ENCODE assay signal across 9 mouse cellular contexts in the genomic region with DNA sequence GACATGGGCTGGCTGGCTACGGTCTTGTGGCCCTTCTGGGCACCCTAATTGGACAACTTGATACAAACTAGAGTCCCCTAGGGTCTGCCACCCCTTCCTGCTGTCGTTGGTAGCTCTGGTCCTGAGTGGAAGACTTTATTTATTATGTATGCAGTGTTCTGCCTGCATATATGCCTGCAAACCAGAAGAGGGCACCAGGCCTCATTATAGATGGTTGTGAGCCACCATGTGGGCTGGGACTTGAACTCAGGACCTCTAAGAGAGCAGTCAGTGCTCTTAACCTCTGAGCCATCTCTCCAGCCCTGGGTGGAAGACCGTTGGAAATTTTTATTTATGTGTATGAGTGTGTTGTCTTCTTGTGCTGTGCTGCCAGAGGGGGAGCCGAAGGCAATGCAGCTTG. TPM values are rescaled to one million over a fixed set of nuclear protein-coding genes. Genes with fewer than 3 reads are reported as not detected.
DNase-seq lines count a peak whose midpoint lies in the region; ATAC-seq and TF ChIP-seq lines count a peak whose summit lies in the region.
"Had no signal": no experiment of that assay in that cellular context is flagged by ENCODE, and none has a peak within 500 bp of the region (broad histone marks: within the 10 kb centered on the region; RNA-seq: fewer than 3 reads in every experiment).

No protein-coding gene starts in this region.

- peak; percentile 28; the same call in 1 of the 2 replicates for TF ChIP-seq CTCF in gastrocnemius, adult 2 months (IDR thresholded peaks at IDR 0.05)
- peak; percentile 11 to 41; a peak in 2 of 4 replicates for TF ChIP-seq CTCF in CH12.LX (conservative IDR thresholded peaks at IDR 0.05 in 1 of 2, IDR thresholded peaks at IDR 0.05 in 1 of 2; ENCODE audit: low read depth in 2 of 2, low read length in 2 of 2)
- peak; percentile 68 for TF ChIP-seq CTCF in liver, embryonic 14.5 days (IDR thresholded peaks at IDR 0.05; ENCODE audit: low read depth)

- TF ChIP-seq POLR2A in CH12.LX (IDR thresholded peaks at IDR 0.05; ENCODE audit: low read depth, low read length), result no peak

- in situ Hi-C loops in CH12.LX (cut with MboI; ENCODE audit: low pct_ligation_motif_present, low pct_unique_long_range_greater_than_20kb, low sequenced_read_pairs), result no loop called here

- H3K4me1 ChIP-seq in CH12.LX (ENCODE audit: control insufficient read depth in 1 of 2, insufficient read depth in 2 of 2), result peaks cover 3 to 27% of the 10 kb centered on the region in 2 experiments; a peak in 3 of 4 replicates
- peaks cover 20% of the 10 kb centered on the region for H3K4me1 ChIP-seq in forebrain, embryonic 15.5 days
- peaks cover 2 to 9% of the 10 kb centered on the region in 2 experiments; a peak in 3 of 4 replicates for H3K4me1 ChIP-seq in liver, embryonic 14.5 days (replicated peaks; ENCODE audit: control insufficient read depth in 2 of 2, insufficient read depth in 2 of 2, low read length in 1 of 2)

- peak overlapping the region; percentile 84 for H3K4me2 ChIP-seq in CH12.LX (ENCODE audit: insufficient read depth, low read depth, poor library complexity, severe bottlenecking)
- peak overlapping the region; percentile 69 for H3K4me2 ChIP-seq in forebrain, embryonic 15.5 days (replicated peaks)
- H3K4me2 ChIP-seq in liver, embryonic 14.5 days (ENCODE audit: low read depth), result peak overlapping the region; percentile 87

- dilution Hi-C loops in CH12.LX (cut with MboI; ENCODE audit: extremely low pct_ligation_motif_present, extremely low pct_unique_long_range_greater_than_20kb, low sequenced_read_pairs), result no loop called here

- H3K4me3 ChIP-seq in gastrocnemius, adult 2 months, result peak overlapping the region; percentile 87
- peak overlapping the region; percentile 75 to 79 (median 76) for H3K4me3 ChIP-seq in CH12.LX (replicated peaks in 1 of 3; ENCODE audit: low read depth in 2 of 3, low read length in 2 of 3, poor library complexity in 1 of 3)
- peak overlapping the region; percentile 69 for H3K4me3 ChIP-seq in forebrain, embryonic 15.5 days
- H3K4me3 ChIP-seq in liver, embryonic 14.5 days (ENCODE audit: insufficient read depth in 1 of 2, low read depth in 2 of 2, low read length in 2 of 2), result peak overlapping the region; percentile 78 to 97

- intact Hi-C loops in gastrocnemius, adult 2 months (cut with DNase I), result loop anchor here (5.0 kb wide), 1 partner anchor 43 kb away; no protein-coding TSS in a partner anchor

- H3K27me3 ChIP-seq in CH12.LX (replicated peaks), result no peaks in the 10 kb centered on the region
- H3K27me3 ChIP-seq in forebrain, embryonic 15.5 days, result peaks cover 8% of the 10 kb centered on the region; the same call in 1 of the 2 replicates
- H3K27me3 ChIP-seq in liver, embryonic 14.5 days (ENCODE audit: control insufficient read depth, insufficient read depth, low read length), result no peaks in the 10 kb centered on the region

- no peaks in the 10 kb centered on the region for H3K9me3 ChIP-seq in CH12.LX (replicated peaks; ENCODE audit: low read length)
- H3K9me3 ChIP-seq in forebrain, embryonic 15.5 days, result no peaks in the 10 kb centered on the region
- H3K9me3 ChIP-seq in liver, embryonic 14.5 days (ENCODE audit: control insufficient read depth, low read length), result no peaks in the 10 kb centered on the region

- ATAC-seq in forebrain, embryonic 15.5 days (replicated peaks), result no peak
- no peak for ATAC-seq in liver, embryonic 14.5 days (ENCODE audit: insufficient read depth)
- no peak for ATAC-seq in erythroid progenitor cell, adult 5-6 weeks (replicated peaks; ENCODE audit: low FRiP score, poor library complexity, severe bottlenecking)

- peak overlapping the region; percentile 88; the same call in 1 of the 2 replicates for H3K9ac ChIP-seq in CH12.LX (ENCODE audit: insufficient read depth, low read depth)
- no peak overlapping the region for H3K9ac ChIP-seq in forebrain, embryonic 15.5 days (replicated peaks)
- H3K9ac ChIP-seq in liver, embryonic 14.5 days (replicated peaks), result peak overlapping the region; percentile 74

- no peak; the same call in 1 of the 2 replicates for TF ChIP-seq RAD21 in CH12.LX (IDR thresholded peaks at IDR 0.05; ENCODE audit: low read depth, low read length)

- 78% methylated on average over 4 of the region's 4 CpGs for WGBS in forebrain, embryonic 15.5 days
- 66% methylated on average over 4 of the region's 4 CpGs for WGBS in liver, embryonic 14.5 days (ENCODE audit: insufficient replicate concordance)

- no peak for TF ChIP-seq EP300 in CH12.LX (IDR thresholded peaks at IDR 0.05; ENCODE audit: low read length)
- TF ChIP-seq EP300 in liver, embryonic 14.5 days (IDR thresholded peaks at IDR 0.05; ENCODE audit: low read depth), result no peak

- H3K27ac ChIP-seq in gastrocnemius, adult 2 months, result no peak overlapping the region
- no peak overlapping the region for H3K27ac ChIP-seq in CH12.LX (ENCODE audit: insufficient read depth, low read depth)
- H3K27ac ChIP-seq in forebrain, embryonic 15.5 days (replicated peaks), result no peak overlapping the region
- no peak overlapping the region for H3K27ac ChIP-seq in liver, embryonic 14.5 days

- no peak for DNase-seq in gastrocnemius, adult 2 months
- DNase-seq in gastrocnemius, postnatal 10 days, result no peak
- DNase-seq in CH12.LX (ENCODE audit: extremely low read depth), result no peak
- DNase-seq in liver, embryonic 14.5 days (ENCODE audit: low read depth in 3 of 3, low spot score in 3 of 3), result no peak
- no peak for DNase-seq in cerebellum, postnatal 4 days (ENCODE audit: low spot score in 2 of 2)
- DNase-seq in right cerebral cortex, postnatal 14 days, result no peak
- DNase-seq: B cell, adult 2 months had no signal

- H3K36me3 ChIP-seq in CH12.LX (replicated peaks in 1 of 2; ENCODE audit: control insufficient read depth in 1 of 2, insufficient read depth in 1 of 2, low read length in 1 of 2), result peaks cover 28 to 33% of the 10 kb centered on the region in 2 experiments
- H3K36me3 ChIP-seq in forebrain, embryonic 15.5 days, result peaks cover 26% of the 10 kb centered on the region
- peaks cover 25% of the 10 kb centered on the region for H3K36me3 ChIP-seq in liver, embryonic 14.5 days (replicated peaks; ENCODE audit: control insufficient read depth, insufficient read depth, low read depth)

- H3K79me2 ChIP-seq in CH12.LX (replicated peaks; ENCODE audit: control insufficient read depth, extremely low read depth, insufficient read depth, poor library complexity, severe bottlenecking), result peaks cover 16% of the 10 kb centered on the region

RNA-seq across cellular contexts. Expression of gene Fam32a, which starts 1.2 kb away (rescaled TPM):
- 1 to 10 TPM; 7.8 to 9.5 TPM for total RNA-seq in gastrocnemius, adult 2 months (2021)
- 10 to 100 TPM; 14.7 to 17.9 TPM for total RNA-seq in gastrocnemius, postnatal 10 days (2021)
- total RNA-seq in CH12.LX (2012; rRNA removed), result 33.1 and 38.1 TPM in 2 replicates
- total RNA-seq in CH12.LX (2014; rRNA removed), result 34.6 and 38.0 TPM in 2 replicates
- polyA plus RNA-seq in CH12.LX (2012; ENCODE audit: insufficient read length, low read depth), result 43.0 and 43.8 TPM in 2 replicates
- 116 and 117 TPM in 2 replicates for polyA plus RNA-seq in forebrain, embryonic 15.5 days (2015; fragmentation: Nextera tagmentation; extraction: Ambion mirVana)
- 22.9 and 28.2 TPM in 2 replicates for polyA plus RNA-seq in liver, embryonic 14.5 days (2012; rRNA removed)
- 32.6 and 34.3 TPM in 2 replicates for polyA plus RNA-seq in liver, embryonic 14.5 days (2014; fragmentation: Nextera tagmentation; extraction: Ambion mirVana)
- total RNA-seq in erythroid progenitor cell, adult 5-6 weeks (2015; ENCODE audit: low replicate concordance), result 20.1 and 42.5 TPM in 2 replicates
- total RNA-seq in erythroid progenitor cell, adult 5-6 weeks (2017; ENCODE audit: low replicate concordance), result 25.3 and 30.5 TPM in 2 replicates

RNA-seq across cellular contexts. Expression of gene Gm11034, which starts 7.3 kb away (rescaled TPM):
- total RNA-seq in gastrocnemius, adult 2 months (2021), result not detected
- total RNA-seq in gastrocnemius, postnatal 10 days (2021), result not detected
- total RNA-seq in CH12.LX (2012; rRNA removed) (not detected in 2 replicates), CH12.LX (2014; rRNA removed) (not detected in 2 replicates)
- polyA plus RNA-seq in CH12.LX (2012; ENCODE audit: insufficient read length, low read depth), result not detected in 2 replicates
- not detected in 2 replicates for polyA plus RNA-seq in forebrain, embryonic 15.5 days (2015; fragmentation: Nextera tagmentation; extraction: Ambion mirVana)
- polyA plus RNA-seq in liver, embryonic 14.5 days (2012; rRNA removed), result not detected in 2 replicates
- not detected in 2 replicates for polyA plus RNA-seq in liver, embryonic 14.5 days (2014; fragmentation: Nextera tagmentation; extraction: Ambion mirVana)
- total RNA-seq in erythroid progenitor cell, adult 5-6 weeks (2015; ENCODE audit: low replicate concordance), result not detected in 2 replicates
- total RNA-seq in erythroid progenitor cell, adult 5-6 weeks (2017; ENCODE audit: low replicate concordance), result not detected in 2 replicates

RNA-seq across cellular contexts. Expression of gene Cib3, which starts 8.1 kb away (rescaled TPM):
- total RNA-seq in gastrocnemius, adult 2 months (2021), result not detected
- total RNA-seq in gastrocnemius, postnatal 10 days (2021), result not detected
- total RNA-seq in CH12.LX (2012; rRNA removed), result not detected in 2 replicates
- not detected in 2 replicates for total RNA-seq in CH12.LX (2014; rRNA removed)
- not detected in 2 replicates for polyA plus RNA-seq in CH12.LX (2012; ENCODE audit: insufficient read length, low read depth)
- polyA plus RNA-seq in forebrain, embryonic 15.5 days (2015; fragmentation: Nextera tagmentation; extraction: Ambion mirVana), result not detected in 2 replicates
- not detected in 2 replicates for polyA plus RNA-seq in liver, embryonic 14.5 days (2012; rRNA removed)
- 0.24 TPM in 1 of 2 replicates, not detected in the other for polyA plus RNA-seq in liver, embryonic 14.5 days (2014; fragmentation: Nextera tagmentation; extraction: Ambion mirVana)
- total RNA-seq in erythroid progenitor cell, adult 5-6 weeks (2015; ENCODE audit: low replicate concordance), result not detected in 2 replicates
- total RNA-seq in erythroid progenitor cell, adult 5-6 weeks (2017; ENCODE audit: low replicate concordance), result 0.77 TPM in 1 of 2 replicates, not detected in the other

RNA-seq across cellular contexts. Expression of gene Ap1m1, which starts 19.1 kb away (rescaled TPM):
- 10 to 100 TPM; 25.8 to 26.0 TPM for total RNA-seq in gastrocnemius, adult 2 months (2021)
- 10 to 100 TPM; 28.7 to 35.9 TPM for total RNA-seq in gastrocnemius, postnatal 10 days (2021)
- total RNA-seq in CH12.LX (2012; rRNA removed), result 30.3 and 31.4 TPM in 2 replicates
- 15.6 and 20.1 TPM in 2 replicates for total RNA-seq in CH12.LX (2014; rRNA removed)
- 80.0 and 86.1 TPM in 2 replicates for polyA plus RNA-seq in CH12.LX (2012; ENCODE audit: insufficient read length, low read depth)
- polyA plus RNA-seq in forebrain, embryonic 15.5 days (2015; fragmentation: Nextera tagmentation; extraction: Ambion mirVana), result 248 and 252 TPM in 2 replicates
- 35.0 and 38.8 TPM in 2 replicates for polyA plus RNA-seq in liver, embryonic 14.5 days (2012; rRNA removed)
- polyA plus RNA-seq in liver, embryonic 14.5 days (2014; fragmentation: Nextera tagmentation; extraction: Ambion mirVana), result 46.7 and 52.5 TPM in 2 replicates
- 52.8 and 56.6 TPM in 2 replicates for total RNA-seq in erythroid progenitor cell, adult 5-6 weeks (2015; ENCODE audit: low replicate concordance)
- total RNA-seq in erythroid progenitor cell, adult 5-6 weeks (2017; ENCODE audit: low replicate concordance), result 27.6 and 47.7 TPM in 2 replicates

RNA-seq across cellular contexts. Expression of gene Hsh2d, which starts 31.3 kb away (rescaled TPM):
- total RNA-seq in gastrocnemius, adult 2 months (2021), result not detected
- total RNA-seq in gastrocnemius, postnatal 10 days (2021), result not detected
- total RNA-seq in CH12.LX (2012; rRNA removed), result 17.9 TPM in 2 replicates
- total RNA-seq in CH12.LX (2014; rRNA removed), result 25.1 and 26.1 TPM in 2 replicates
- 19.9 and 24.1 TPM in 2 replicates for polyA plus RNA-seq in CH12.LX (2012; ENCODE audit: insufficient read length, low read depth)
- polyA plus RNA-seq in forebrain, embryonic 15.5 days (2015; fragmentation: Nextera tagmentation; extraction: Ambion mirVana), result not detected in 2 replicates
- polyA plus RNA-seq in liver, embryonic 14.5 days (2012; rRNA removed), result 0.15 and 0.18 TPM in 2 replicates
- 0.11 and 0.37 TPM in 2 replicates for polyA plus RNA-seq in liver, embryonic 14.5 days (2014; fragmentation: Nextera tagmentation; extraction: Ambion mirVana)
- 1.4 and 4.6 TPM in 2 replicates for total RNA-seq in erythroid progenitor cell, adult 5-6 weeks (2015; ENCODE audit: low replicate concordance)
- 0.64 TPM in 1 of 2 replicates, not detected in the other for total RNA-seq in erythroid progenitor cell, adult 5-6 weeks (2017; ENCODE audit: low replicate concordance)
